Mouse (Mus musculus) adrenal gland, adult 8-10 months (tissue): ENCODE data around the gene Anapc1. TPM values are rescaled to one million over a fixed set of nuclear protein-coding genes. Genes with fewer than 3 reads are reported as not detected.
"Not testable (repeated sequence)": the region's sequence is repeated elsewhere in the genome, so short reads cannot be mapped to it uniquely, and the experiment has no call there.

Experiments used
- DNase-seq: peaks from one replicate; pipeline ENCODE4 v3.0.0; 2022
- total RNA-seq, 4 experiments: library from RNA; stranded (reverse); gene quantifications; 2 replicates each; pipeline ENCODE4 v1.2.4; 2022

Gene Anapc1
- total RNA-seq, 4 experiments from 2014 or later = 68.0 to 107 (median 76.9) TPM

DNA sequence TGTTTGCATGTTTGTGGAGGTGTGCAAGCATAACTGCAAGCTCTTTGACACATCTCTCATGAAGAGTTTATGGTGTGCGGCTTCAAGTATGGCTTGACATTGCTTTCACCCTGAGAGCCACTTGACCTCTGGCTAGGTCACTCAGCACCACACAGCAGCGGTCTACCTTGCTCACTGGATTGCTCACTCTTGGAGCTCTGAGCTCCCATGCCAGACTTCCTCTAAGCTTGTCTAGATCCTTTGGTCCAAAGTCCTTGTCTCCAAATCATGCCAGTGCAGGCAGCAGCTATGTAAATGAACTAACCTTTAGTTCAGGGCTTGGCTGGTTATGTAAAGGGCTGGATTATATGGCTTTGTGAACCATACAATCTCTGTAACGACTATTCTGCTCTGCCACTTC, 9.2 kb upstream of the Anapc1 start:
- no peak for DNase-seq

DNA sequence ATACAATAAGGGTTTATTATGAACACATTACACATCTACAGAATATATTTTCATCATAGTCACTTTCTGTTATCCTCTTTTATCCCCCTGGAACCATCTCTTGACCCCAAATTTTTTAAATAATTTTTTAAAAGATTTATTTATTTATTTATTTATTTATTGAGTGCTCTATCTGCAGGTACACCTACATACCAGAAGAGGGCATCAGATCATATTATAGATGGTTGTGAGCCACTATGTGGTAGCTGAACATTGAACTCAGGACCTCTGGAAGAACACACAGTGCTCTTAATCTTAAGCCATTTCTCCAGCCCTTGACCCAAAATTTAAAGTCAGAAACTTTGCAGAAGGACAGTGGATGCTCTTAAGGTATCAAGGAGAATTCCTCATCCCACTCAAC, 7.4 kb upstream of the Anapc1 start:
- DNase-seq = no peak

DNA sequence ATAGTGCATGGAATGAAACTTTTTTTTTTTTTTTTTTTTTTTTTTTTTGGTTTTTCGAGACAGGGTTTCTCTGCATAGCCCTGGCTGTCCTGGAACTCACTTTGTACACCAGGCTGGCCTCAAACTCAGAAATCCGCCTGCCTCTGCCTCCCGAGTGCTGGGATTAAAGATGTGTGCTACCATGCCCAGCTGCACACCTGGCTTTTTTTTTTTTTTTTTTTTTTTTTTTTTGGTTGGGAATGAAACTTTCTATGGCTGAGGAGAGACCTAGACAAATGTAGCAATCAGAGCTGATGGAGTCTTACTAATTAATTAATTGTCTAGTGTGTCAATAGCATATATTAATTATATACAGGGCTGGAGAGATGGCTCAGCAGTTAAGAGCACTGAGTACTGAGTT, 6.6 kb upstream of the Anapc1 start:
- DNase-seq = not testable (repeated sequence)

DNA sequence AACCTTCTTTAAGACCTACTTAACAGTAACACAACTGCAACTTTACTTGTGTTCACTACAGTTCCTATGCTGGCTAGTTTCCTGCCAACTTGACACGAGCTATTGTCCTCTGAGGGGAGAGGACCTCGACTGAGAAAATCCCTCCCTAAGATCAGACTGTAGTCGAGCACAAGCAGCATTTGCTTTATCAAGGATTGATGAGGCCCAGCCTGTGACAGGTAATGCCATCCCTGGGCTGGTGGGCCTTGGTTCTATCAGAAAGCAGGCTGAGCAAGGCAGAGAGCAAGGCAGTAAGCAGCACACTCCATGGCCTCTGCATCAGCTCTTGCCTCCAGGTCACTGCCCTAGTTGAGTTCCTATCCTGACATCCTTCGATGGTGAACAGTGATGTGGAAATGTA, 6.0 kb upstream of the Anapc1 start:
- no peak for DNase-seq

DNA sequence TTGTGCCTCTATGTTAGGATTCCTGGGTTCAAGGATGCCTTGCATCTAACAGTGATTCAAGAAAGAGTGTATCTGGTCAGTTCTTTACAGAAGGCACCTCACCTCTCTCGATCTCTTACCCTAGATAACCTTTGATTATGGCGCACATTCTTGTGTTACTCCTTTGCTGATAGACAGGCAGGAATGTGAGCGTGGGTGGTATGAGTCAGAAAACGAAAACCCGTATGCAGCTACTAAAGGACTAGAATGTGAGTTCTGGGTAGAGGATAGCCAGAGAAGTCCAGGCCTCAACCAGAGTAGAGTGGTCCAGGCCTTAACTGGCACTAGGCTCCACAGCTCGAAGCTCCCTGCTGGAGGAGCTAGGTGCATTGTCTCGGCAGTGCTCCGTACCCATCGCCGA, 5.6 kb upstream of the Anapc1 start:
- DNase-seq = no peak

DNA sequence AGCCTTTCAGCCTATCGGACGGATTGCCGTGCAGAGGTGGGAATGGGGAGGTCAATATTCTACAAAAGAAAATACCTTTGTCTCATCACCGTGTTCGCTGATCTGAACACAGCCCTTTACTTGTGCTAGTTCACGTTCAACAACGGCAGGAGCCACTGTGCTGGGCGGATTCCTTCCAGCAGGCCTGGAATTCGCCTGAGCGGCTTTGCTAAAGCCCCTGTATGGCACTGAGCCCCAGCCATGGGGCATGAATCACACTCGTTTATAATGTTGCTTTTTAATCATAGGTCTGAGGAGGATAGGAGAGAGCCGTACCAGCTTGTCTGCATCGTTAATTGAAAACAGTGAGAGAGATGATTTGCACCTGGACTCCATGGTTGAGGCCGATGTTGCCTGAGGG, 5.1 kb upstream of the Anapc1 start:
- DNase-seq = no peak

DNA sequence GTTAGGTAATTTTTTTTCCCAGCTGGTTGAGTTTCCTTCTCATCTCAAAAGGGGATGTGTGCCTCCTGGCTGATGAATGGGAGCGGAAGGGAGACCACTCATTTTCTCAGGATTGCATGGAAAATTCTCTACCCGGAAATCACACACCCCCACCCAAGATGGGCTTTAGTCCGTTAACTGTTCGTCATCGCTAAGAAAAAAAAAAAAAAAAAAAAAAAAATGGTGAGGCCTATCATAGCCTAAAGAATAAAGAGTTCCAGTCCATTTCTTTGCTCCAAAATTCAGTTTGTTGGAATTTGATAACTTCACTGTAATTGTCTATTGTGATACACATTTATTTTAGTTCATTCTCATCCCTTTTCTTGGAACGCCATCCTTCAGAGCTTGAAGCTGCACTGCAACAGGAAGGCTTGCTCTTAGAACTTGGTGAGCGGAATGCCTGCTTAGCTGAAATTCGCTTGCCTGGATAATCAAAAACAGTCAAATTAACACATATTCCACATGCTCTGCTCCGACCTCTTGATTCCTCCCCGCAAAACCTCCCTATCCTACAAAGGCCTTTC, 448 bp upstream of the Anapc1 start:
- no peak for DNase-seq

DNA sequence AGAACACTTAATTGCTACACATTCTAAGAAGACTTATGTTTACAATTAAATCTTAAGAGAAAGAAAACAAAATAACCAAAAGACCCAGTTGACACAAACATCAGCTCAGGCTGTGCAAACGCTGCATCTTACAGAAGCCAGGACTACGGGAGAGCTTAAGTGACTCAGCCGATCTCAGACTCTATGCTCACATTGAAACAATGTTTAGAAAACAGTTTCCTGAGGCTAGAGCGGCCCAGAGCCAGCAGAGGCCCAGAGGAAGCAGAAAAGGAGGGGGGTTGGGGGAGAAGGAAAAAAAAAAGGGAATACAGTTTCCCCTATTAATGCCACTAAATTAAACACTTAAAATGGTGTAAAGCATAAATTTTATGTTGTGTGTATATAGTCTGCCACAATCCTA, 6.5 kb downstream of the Anapc1 start:
- DNase-seq = no peak

DNA sequence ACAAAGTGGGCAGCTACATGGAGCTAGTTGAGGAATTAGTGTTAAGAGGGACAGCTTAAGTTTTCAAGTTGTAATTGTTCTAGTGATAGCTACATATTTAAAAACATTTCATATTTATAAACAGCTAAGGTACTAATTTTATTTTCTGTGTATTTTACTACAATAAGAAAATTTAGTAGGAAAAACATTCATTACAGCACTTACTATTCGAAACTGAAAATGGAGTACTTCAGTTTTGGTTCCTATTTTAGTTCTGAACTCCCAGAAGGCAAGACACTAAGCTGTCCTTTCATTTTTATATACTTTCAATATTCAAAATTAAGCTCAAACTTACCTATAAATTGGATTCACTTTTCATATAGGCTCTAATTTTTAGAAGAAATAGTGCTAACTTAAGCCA, 66.6 kb downstream of the Anapc1 start:
- no peak for DNase-seq

DNA sequence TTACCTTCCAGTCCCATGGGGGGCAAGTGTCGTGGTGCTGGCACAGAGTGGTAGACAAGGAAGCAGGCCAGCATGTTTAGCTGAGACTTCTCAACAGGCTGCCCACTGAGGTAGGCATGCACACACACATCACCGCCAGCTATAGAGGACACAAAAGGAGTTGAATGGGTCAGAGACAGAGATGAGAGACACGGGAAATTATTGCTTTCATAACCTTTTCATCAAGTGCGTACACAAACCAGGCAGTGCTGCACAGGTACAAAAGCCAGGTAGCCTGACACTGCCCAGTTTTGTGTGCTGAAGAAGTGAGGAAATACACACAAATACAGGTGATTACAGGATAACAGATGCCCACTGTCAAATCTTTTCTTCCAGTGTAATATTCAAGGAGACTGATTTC, 71.8 kb downstream of the Anapc1 start:
- no peak for DNase-seq

DNA sequence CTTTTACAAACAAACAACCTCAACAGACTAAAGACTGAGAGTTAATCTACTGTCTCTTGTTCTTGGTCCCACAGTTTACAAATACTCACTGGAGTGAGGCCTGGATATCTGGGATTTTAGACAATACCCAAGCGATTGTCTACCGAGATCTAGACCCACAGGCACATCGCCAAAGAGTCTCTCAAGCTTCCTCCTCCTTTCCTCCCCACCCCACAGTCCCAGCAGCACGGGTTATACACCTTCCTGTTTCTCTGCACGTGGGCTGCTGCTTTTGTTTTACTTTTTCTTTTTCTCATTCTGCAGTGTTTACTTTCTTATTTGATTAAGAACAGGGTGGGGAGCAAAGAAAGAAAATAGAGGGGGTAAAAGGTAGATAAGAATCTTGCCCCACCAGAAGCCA, 73.8 kb downstream of the Anapc1 start:
- no peak for DNase-seq

DNA sequence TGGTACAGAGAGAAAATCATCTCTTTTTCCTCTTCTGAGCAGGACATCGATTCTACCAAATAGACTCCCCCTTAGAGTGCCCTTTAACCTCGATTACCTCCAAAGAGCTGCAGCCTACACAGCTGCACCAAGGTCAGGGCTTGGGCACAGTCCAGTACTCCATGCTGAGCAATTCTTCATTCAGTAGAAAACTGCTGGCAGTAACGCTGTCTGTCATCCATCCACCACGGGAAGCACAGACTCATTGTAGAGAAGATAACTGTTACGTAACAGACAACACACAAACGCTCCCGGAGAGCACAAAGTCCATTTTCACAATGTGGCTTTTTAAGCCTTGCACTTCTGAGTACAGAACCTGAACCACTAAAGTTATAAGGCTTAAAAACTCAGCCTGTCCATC, 74.9 kb downstream of the Anapc1 start:
- peak; percentile 66 for DNase-seq

DNA sequence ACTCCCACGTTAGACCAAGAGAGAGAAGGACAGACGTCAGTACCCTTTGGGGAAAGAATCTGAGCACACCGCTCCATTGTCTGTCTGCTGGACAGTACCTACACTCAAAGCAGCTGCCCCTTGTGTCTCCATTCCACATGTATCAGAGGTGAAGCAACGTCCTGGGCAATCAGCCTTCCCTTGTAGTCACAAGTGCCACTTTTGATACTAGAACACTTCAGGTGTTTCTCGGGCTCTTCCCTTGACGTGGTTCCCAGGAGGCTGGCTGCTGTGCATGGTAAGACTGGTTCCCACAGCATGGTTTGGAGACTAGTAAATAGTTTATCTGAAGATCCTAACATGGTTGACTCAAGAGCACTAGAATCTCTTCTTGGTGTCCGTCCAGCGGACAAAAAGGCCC, 76.0 kb downstream of the Anapc1 start:
- no peak for DNase-seq

DNA sequence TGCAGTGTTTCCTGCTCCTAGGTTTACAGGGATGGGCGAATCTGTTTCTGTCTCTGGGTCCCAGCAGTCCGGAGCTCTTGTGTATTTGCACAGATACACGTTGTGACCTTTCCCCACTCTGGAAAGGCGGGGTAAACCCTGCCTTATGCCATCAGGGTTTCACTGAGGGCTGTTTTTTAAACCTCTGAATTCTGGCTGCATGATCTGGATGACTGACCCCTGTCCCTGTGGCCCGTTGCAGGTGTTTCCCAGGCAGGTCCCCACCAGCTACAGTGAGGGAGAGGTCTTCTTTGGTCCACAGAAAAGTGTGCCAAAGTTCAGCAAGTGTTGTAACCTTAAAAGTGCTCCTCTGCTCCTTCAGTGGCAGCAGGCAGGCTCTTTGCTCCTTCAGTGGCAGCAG, 77.9 kb downstream of the Anapc1 start:
- DNase-seq = no peak

DNA sequence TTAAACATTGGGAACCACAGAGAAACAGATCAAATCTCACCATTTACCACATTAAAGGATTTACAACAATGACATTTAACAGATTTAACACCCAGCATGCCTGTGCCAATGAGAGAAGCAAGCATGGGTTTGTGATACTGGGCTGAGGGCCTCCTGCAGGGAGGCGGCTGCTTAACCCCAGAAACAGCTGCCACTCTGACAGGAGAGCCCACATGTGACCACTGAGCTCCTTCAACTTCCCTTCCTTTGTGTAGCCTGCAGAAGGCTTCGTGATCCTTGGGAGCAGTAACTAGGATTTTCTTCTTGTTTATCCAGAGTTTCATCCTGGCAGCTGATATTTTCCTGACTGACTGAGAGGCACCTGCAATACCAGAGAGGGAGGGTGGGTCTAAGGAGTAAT, 85.7 kb downstream of the Anapc1 start:
- no peak for DNase-seq

DNA sequence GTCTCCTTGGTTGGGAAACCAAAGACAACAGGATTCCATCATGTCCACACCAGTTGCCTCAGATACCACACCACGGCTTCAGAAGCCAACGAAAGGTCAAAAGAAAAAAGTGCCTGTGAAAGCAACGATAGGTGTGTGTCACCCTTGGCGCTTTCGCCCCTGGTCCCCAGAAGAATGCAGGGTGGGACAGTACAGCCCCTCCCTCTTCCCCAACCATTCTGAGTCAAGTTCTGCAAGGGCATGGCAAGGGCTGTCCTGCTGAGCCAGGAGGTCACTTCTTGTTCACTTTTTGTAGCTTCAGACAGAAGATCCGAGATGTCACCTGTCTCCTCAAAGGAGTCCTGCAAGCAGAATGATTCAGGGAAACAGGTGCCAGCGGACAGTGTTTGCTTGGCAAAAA, 94.9 kb downstream of the Anapc1 start:
- no peak for DNase-seq

DNA sequence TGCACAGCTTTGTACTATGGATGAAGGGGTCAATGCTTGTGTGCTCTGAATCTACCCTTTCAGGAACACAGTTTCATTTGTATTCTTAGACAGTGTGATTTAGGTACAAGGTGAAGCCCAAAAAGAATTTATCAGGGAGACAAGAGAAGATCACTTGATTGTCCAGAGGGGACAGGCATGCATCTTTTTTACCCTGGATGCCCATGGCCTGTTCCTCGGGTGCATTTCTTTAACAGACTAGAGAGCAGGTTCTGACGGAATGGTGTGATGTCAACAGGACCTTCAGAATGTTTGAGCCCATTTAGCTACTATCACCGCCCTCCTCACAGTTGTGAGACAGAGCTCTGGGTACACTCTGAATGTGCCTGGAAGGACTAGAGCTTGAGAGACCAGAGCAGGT, 96.3 kb downstream of the Anapc1 start, which contains the start of gene Spdye4c:
Gene Spdye4c (plus strand): TSS at position 301 of the 400 bp plus-strand sequence.
- no peak for DNase-seq

DNA sequence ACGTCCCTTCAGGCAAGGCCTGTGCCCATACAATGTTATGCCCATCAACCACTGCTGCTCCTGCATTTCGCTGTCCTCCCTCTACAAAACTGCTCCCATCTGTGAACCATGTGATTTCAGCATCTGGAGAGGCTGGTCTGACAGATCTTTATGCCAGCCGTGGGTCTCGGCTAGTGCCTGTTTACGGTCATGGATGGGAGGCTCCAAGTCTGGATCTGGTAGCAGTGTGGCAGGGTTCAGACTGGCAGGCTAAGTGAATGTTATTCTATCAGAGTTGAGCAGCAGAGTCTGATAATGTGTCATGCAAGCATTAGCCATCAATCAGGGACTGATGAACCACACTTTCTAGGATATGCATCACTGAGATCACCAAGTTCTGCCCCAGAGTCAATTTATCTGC, 104.3 kb downstream of the Anapc1 start:
- no peak for DNase-seq

DNA sequence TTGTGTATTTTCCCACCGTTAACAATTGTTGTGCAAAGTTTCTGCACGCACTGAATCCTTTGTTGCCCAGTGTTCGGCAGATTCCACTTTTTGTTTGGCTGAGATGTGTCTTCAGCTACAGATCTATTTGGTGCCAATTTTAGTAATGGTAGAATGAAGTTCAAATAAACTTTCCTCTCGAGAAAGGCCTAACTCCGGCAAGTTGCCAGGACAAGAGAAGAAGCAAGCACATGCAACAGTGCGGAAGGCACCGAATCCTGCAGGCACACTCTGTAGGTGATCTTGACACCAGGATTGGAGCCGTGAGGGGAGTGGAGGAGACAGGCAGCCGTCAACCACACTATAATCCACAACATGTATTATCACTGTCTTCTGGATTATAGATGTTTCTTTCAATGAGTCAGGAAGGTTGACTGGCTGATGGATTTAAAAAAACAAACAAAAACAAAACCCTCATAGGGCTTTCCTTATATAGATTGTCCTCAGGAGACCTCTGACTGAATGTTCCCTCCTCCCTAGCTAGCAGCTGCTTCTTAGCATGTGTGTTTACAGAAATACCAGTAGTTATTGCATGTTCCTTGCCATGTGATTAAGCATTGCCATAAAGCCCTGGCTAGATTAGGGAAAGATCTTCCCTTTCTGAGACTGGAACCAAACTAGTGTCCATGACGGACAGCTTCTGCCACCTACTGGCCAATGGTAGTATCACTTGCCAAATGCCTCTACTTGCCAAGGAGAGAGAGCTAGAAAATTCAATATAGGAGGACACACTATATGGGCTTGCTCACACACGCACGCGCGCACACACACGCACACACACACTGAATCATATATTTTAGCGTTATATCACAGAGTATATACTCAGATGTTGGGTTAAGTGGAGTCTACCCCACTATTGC, 114.2 kb downstream of the Anapc1 start:
- peak; percentile 64 for DNase-seq

DNA sequence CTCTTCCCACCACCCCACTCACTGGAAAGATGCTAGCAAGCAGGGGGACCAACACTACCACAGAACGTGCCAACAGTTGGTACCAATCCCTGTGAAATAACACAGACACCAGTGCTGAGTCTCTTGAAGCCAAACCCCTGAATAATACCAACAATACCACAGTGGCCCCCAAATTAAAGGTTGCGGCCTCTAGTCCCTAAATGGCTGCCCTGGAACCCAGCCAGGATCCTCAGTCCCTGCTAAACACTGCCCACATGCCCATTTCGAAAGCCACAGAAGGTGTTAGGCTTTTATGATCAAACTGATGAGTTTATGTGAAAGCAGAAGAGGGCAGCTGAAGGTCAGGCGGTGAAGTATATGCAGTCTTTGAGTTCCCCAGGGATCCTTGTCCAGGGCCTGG, 116.2 kb downstream of the Anapc1 start:
- DNase-seq = no peak

DNA sequence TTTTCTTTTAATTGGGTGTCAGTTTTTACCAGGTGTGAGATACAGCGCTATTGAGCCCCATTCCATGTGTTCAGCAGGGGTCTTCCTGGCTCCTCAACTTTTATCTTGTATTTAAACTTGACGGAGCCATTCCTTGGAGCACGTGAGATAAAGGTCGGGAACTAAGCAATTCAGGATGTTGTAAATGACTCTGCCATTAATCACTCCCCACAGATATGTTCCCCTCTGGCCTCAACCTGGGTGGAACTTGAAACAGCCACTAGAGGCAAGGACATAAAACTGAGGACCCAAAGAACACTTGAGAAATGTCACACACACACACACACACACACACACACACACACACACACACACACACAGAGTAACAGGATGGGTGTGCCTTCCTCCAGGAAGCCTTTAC, 118.7 kb downstream of the Anapc1 start:
- DNase-seq = no peak

DNA sequence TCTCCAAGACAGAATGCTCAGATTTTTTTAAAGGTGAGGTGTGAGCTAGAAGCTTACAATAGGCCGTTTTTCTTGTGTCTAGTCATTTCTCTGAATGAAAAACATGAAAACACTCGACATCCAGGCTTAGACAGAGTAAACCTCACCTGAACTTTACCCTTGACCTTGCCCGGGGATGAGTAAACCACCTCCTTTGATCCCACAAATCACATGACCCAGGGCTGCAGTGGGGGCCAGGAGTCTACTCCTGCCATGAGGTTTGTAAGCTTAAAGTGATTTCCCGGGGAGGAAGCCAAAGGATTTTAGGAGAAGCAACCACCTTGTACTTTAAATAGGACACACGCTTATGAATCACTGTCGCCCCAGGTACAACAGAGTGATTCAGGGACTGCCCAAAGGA, 119.2 kb downstream of the Anapc1 start:
- no peak for DNase-seq

DNA sequence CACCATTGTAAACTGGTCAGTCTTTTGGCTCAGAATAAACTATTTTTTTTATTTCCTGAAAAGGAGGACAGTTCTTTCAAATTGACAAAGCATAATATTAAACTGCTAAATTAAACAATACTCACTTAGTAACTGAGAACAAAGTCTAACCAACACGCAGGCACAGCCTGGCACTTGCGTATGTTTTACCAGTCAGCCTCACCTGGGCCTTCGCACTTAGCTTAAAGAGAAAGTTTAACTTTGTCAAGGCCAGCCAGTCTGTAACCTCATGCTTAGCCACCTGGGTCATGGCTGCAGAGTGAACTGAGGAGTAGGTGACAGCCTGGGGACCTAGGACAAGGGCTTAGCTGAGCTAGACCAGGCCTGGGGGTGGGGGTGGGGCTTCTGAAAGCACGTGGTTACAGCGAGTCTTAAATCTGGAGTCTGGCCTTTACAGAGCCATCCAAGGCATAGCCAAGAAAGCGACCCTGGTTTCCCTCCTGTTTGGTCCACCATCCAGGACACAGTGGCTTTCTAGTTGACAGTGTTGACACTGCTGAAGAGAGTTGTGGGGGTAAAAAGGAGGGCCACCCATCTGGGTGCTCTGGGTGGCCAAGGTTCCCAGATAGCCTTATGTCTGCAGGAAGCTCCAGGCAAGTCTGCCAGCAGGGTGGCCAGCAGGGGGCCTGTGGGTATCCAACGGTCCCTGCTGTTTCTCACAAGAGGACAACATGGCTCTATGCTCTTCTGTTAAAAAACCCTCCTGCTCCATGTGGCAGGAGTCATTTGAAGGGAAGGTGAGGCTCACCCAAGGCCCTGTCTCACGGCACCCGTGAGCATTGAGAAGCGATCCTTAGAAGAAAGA, 120.7 kb downstream of the Anapc1 start:
- DNase-seq = no peak
